Mouse (Mus musculus) lung, embryonic 14.5 days (tissue): ENCODE measurements at regions not wholly inside any gene's neighbourhood (a gene's known extent, or its start where the extent isn't known, plus 50 kb on each side); places are given as distances from the start of the nearest gene placed in this dataset.
A peak's percentile ranks its signal among the peaks of the same experiment; 100 is the strongest.
"Not testable (repeated sequence)": the region's sequence is repeated elsewhere in the genome, so short reads cannot be mapped to it uniquely, and the experiment has no call there.

ENCODE experiments used
- ATAC-seq: fragments of 200-750 bp; cut with Nextera tagmentation; 2 replicates; pipeline ENCODE4 v1.8.0; 2017; ENCODE audit warnings: mild to moderate bottlenecking, moderate TSS enrichment, moderate library complexity; ENCODE audit not compliant: insufficient read depth
- DNase-seq: peaks from one replicate; pipeline ENCODE4 v3.0.0-alpha.2; 2015
- H3K27ac ChIP-seq: fragments of 300-500 bp; sonication (generic); 2 replicates; pipeline ENCODE4 v1.5.1; 2014; ENCODE audit warnings: low read depth, mild to moderate bottlenecking, moderate library complexity
- H3K27me3 ChIP-seq: fragments of 300-500 bp; sonication (generic); 2 replicates; pipeline ENCODE4 v1.6.1; 2014; ENCODE audit warnings: low read length, control low read depth; ENCODE audit not compliant: insufficient read depth
- H3K36me3 ChIP-seq: fragments of 300-500 bp; sonication (generic); 2 replicates; pipeline ENCODE4 v1.6.1; 2014; ENCODE audit warnings: control low read depth; ENCODE audit not compliant: insufficient read depth
- H3K4me1 ChIP-seq: fragments of 300-500 bp; sonication (generic); 2 replicates; pipeline ENCODE4 v1.6.1; 2014; ENCODE audit warnings: antibody characterized with exemption, control low read depth; ENCODE audit not compliant: insufficient read depth
- H3K4me2 ChIP-seq: fragments of 300-500 bp; sonication (generic); 2 replicates; pipeline ENCODE4 v1.6.1; 2014; ENCODE audit warnings: mild to moderate bottlenecking
- H3K4me3 ChIP-seq: fragments of 300-500 bp; sonication (generic); 2 replicates; pipeline ENCODE4 v1.5.1; 2014; ENCODE audit warnings: low read depth, low read length
- H3K9ac ChIP-seq: fragments of 300-500 bp; sonication (generic); 2 replicates; pipeline ENCODE4 v1.6.1; 2014
- H3K9me3 ChIP-seq: fragments of 300-500 bp; sonication (generic); 2 replicates; pipeline ENCODE4 v1.6.1; 2016; ENCODE audit warnings: low read depth, low read length, control low read depth
- CTCF ChIP-seq: IDR thresholded peaks from 2 replicates; pipeline ENCODE4 v1.5.1; 2016; ENCODE audit warnings: antibody characterized with exemption, low read depth
- WGBS: fragments of 180-500 bp; shearing (Covaris S2); extraction: QIAGEN DNeasy Blood & Tissue Kit; methylation state at CpG from one replicate; pipeline ENCODE4 v1.1.7; 2014; 5-methylcytosine and 5-hydroxymethylcytosine counted together

DNA sequence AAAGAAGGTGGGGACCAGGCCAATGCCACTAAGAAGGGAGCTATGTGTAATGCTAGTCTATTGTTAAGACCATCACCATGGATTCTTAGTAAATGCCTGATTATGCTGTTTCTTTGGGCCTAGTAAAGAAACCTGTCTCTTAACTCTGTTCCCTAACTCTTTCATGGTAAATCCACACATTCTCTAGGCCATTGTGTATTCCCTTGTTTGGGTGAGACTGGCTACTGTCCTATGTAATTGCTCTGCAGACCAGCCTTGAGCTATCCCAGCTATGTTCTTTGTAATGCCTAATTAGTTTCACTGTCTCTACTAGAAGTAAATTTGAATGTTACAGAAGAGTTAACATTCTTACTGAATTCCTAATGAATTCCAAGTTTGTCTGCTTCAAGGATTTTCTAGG is 186.9 kb upstream of the Gm10750 start:
- no peak for ATAC-seq
- no peaks in the 10 kb centered on the region for H3K9me3 ChIP-seq
- no peak for TF ChIP-seq CTCF

GRCm38 (mm10) chr2:149195736-149196135 is 178.7 kb upstream of the Gm10750 start:
- DNase-seq (peak; percentile 0), ATAC-seq (no peak)
- Histone ChIP-seq H3K36me3 (no peaks in the 10 kb centered on the region), H3K4me2 (no peak overlapping the region), H3K27me3 (no peaks in the 10 kb centered on the region), H3K27ac (no peak overlapping the region), H3K4me3 (no peak overlapping the region), H3K9me3 (no peaks in the 10 kb centered on the region), H3K4me1 (no peaks in the 10 kb centered on the region), H3K9ac (no peak overlapping the region)
- TF ChIP-seq CTCF, result no peak
- WGBS, result 68% methylated on average over 1 of the region's 1 CpGs

More for the DNA sequence above, 186.9 kb upstream of the Gm10750 start:
- H3K4me2 ChIP-seq, result no peak overlapping the region
- no peak overlapping the region for H3K4me3 ChIP-seq
- DNase-seq, result no peak
- H3K9ac ChIP-seq, result no peak overlapping the region
- H3K4me1 ChIP-seq, result no peaks in the 10 kb centered on the region
- H3K36me3 ChIP-seq, result no peaks in the 10 kb centered on the region
- no peaks in the 10 kb centered on the region for H3K27me3 ChIP-seq
- no peak overlapping the region for H3K27ac ChIP-seq

- 19% methylated on average over 7 of the region's 7 CpGs for WGBS
- TF ChIP-seq CTCF, result peak; percentile 31
- H3K4me1 ChIP-seq, H3K36me3 ChIP-seq, H3K4me3 ChIP-seq, H3K4me2 ChIP-seq, H3K27me3 ChIP-seq, ATAC-seq, H3K27ac ChIP-seq, H3K9me3 ChIP-seq, H3K9ac ChIP-seq: not testable (repeated sequence)
- peak; percentile 51 for DNase-seq
Measured at GRCm38 (mm10) chr2:149158434-149158833, 141.4 kb upstream of the Gm10750 start.

- 72% methylated on average over 1 of the region's 1 CpGs for WGBS
Measured at GRCm38 (mm10) chr2:149109551-149109950, 92.5 kb upstream of the Gm10750 start.

DNA sequence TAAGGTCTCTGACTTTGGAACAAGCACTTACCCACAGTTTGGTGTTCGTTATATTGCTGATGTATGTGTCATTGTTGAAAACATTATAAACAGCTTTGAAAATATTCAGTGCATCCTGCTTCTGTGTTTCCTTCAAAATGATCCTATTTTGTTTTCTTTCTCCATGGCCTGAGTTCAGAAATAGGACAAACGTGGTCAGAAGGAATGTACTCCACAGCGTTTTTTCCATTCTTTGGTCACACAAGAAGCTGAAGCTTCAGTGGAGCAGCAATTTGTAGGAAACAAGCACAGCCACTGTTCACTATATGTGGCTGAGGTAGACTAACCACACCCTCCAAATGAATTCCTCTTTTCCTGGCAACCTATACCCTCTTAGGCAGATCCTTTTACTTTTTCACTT is 75.1 kb upstream of the Gm10750 start:
- no peak overlapping the region for H3K9ac ChIP-seq
- no peaks in the 10 kb centered on the region for H3K4me1 ChIP-seq
- H3K27me3 ChIP-seq, result no peaks in the 10 kb centered on the region
- H3K9me3 ChIP-seq, result no peaks in the 10 kb centered on the region
- DNase-seq (no peak), ATAC-seq (no peak)
- no peak for TF ChIP-seq CTCF
- no peak overlapping the region for H3K4me3 ChIP-seq
- 43% methylated on average over 3 of the region's 3 CpGs for WGBS
- H3K27ac ChIP-seq, result no peak overlapping the region
- no peaks in the 10 kb centered on the region for H3K36me3 ChIP-seq
- H3K4me2 ChIP-seq, result no peak overlapping the region

More at GRCm38 (mm10) chr2:149109551-149109950, 92.5 kb upstream of the Gm10750 start:
- not testable (repeated sequence) for H3K9ac ChIP-seq, H3K4me3 ChIP-seq, H3K36me3 ChIP-seq, H3K4me2 ChIP-seq, H3K27ac ChIP-seq, H3K27me3 ChIP-seq, ATAC-seq, H3K9me3 ChIP-seq, H3K4me1 ChIP-seq, DNase-seq
